Mouse (Mus musculus) retina, postnatal 1 day (tissue): ENCODE measurements at regions not wholly inside any gene's neighbourhood (a gene's known extent, or its start where the extent isn't known, plus 50 kb on each side); places are given as distances from the start of the nearest gene placed in this dataset.
A peak's percentile ranks its signal among the peaks of the same experiment; 100 is the strongest.

Source experiments
- DNase-seq: peaks from one replicate; pipeline ENCODE4 v3.0.0-alpha.2; 2012

GRCm38 (mm10) chr5:60143391-60143790, 1665.2 kb upstream of the G6pd2 start:
- DNase-seq: peak; percentile 6

- DNase-seq: no peak
These were observed 1663.0 kb upstream of the G6pd2 start for GRCm38 (mm10) chr5:60145609-60146008.
